Mouse (Mus musculus) stomach, embryonic 16.5 days (tissue): ENCODE data around the gene Cd207. TPM values are rescaled to one million over a fixed set of nuclear protein-coding genes. Genes with fewer than 3 reads are reported as not detected.

Experiments used
- ATAC-seq: fragments of 200-750 bp; cut with Nextera tagmentation; 2 replicates; pipeline ENCODE4 v1.8.0; 2017; ENCODE audit warnings: moderate number of reproducible peaks, moderate TSS enrichment; ENCODE audit not compliant: insufficient read depth, low FRiP score
- H3K27ac ChIP-seq: fragments of 300-500 bp; sonication (generic); 2 replicates; pipeline ENCODE4 v1.5.1; 2014; ENCODE audit warnings: low read length
- H3K27me3 ChIP-seq: fragments of 300-500 bp; sonication (generic); 2 replicates; pipeline ENCODE4 v1.6.1; 2014; ENCODE audit warnings: low read length, control low read depth, mixed read lengths; ENCODE audit not compliant: control insufficient read depth, insufficient read depth
- H3K36me3 ChIP-seq: fragments of 300-500 bp; sonication (generic); 2 replicates; pipeline ENCODE4 v1.6.1; 2014; ENCODE audit warnings: low read length; ENCODE audit not compliant: control insufficient read depth, insufficient read depth
- H3K4me1 ChIP-seq: fragments of 300-500 bp; sonication (generic); 2 replicates; pipeline ENCODE4 v1.6.1; 2014; ENCODE audit warnings: low read length, control low read depth, mixed read lengths; ENCODE audit not compliant: control insufficient read depth, insufficient read depth
- H3K4me2 ChIP-seq: fragments of 300-500 bp; sonication (generic); 2 replicates; pipeline ENCODE4 v1.6.1; 2014; ENCODE audit warnings: low read depth, low read length, mixed read lengths
- H3K4me3 ChIP-seq: fragments of 300-500 bp; sonication (generic); replicated peaks from 2 replicates; pipeline ENCODE4 v1.5.1; 2014; ENCODE audit warnings: mild to moderate bottlenecking, low read length
- H3K9ac ChIP-seq: fragments of 300-500 bp; sonication (generic); 2 replicates; pipeline ENCODE4 v1.6.1; 2014; ENCODE audit warnings: low read length
- H3K9me3 ChIP-seq: fragments of 300-500 bp; sonication (generic); replicated peaks from 2 replicates; pipeline ENCODE4 v1.6.1; 2016; ENCODE audit warnings: low read length, control low read depth; ENCODE audit not compliant: control insufficient read depth
- WGBS: fragments of 180-500 bp; shearing (Covaris S2); extraction: QIAGEN DNeasy Blood & Tissue Kit; methylation state at CpG from one replicate; pipeline ENCODE4 v1.1.7; 2014; 5-methylcytosine and 5-hydroxymethylcytosine counted together
- polyA plus RNA-seq: library from polyadenylated mRNA; unstranded; fragments of >200 nt; fragmentation: Nextera tagmentation; extraction: Ambion mirVana; gene quantifications from 2 replicates; pipeline ENCODE4 v1.2.1, GENCODE M21; 2015

The Cd207 gene
- polyA plus RNA-seq, 1 experiment from 2014 or later: 0.17 TPM

DNA sequence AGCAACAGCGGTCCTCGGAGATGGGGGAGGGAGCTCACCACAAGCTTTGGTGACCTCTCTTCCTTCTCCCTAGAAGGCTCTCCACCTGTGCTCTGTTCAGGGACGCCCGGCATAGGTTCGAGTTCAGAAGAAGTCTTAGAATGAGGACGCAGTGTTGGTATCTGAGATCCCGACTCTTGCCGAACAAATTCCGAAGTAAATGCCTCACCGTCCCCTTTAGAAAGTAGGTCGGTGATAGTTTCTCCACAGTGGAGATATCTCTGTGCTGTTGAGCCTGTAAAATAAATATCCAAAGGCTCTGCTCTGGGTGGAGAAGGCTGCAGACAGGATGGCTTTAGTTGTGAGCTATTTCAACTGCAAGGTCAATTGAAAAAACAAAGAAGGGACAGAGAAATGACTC, 23.3 kb upstream of the Cd207 start:
- Histone ChIP-seq H3K36me3 (no peaks in the 10 kb centered on the region), H3K4me1 (peaks cover 5% of the 10 kb centered on the region; the same call in 1 of the 2 replicates), H3K9ac (no peak overlapping the region), H3K4me2 (no peak overlapping the region), H3K27me3 (peaks cover 87% of the 10 kb centered on the region), H3K4me3 (no peak overlapping the region), H3K27ac (no peak overlapping the region), H3K9me3 (no peaks in the 10 kb centered on the region)
- ATAC-seq: no peak
- WGBS: 2% methylated on average over 11 of the region's 11 CpGs

- ATAC-seq: no peak
- WGBS: 8% methylated on average over 5 of the region's 5 CpGs
- H3K4me3 ChIP-seq: no peak overlapping the region
- H3K36me3 ChIP-seq: no peaks in the 10 kb centered on the region
- peaks cover 88% of the 10 kb centered on the region for H3K27me3 ChIP-seq
- no peaks in the 10 kb centered on the region for H3K9me3 ChIP-seq
- H3K4me1 ChIP-seq: peaks cover 5% of the 10 kb centered on the region; the same call in 1 of the 2 replicates
- H3K27ac ChIP-seq: no peak overlapping the region
- H3K4me2 ChIP-seq: no peak overlapping the region
- no peak overlapping the region for H3K9ac ChIP-seq
These were observed 22.3 kb upstream of the Cd207 start for GRCm38 (mm10) chr6:83699971-83700370.

GRCm38 (mm10) chr6:83697932-83698331, 20.3 kb upstream of the Cd207 start:
- Histone ChIP-seq H3K4me2 (no peak overlapping the region), H3K9me3 (no peaks in the 10 kb centered on the region), H3K27me3 (peaks cover 91% of the 10 kb centered on the region), H3K4me3 (no peak overlapping the region), H3K27ac (no peak overlapping the region), H3K4me1 (peaks cover 5% of the 10 kb centered on the region; the same call in 1 of the 2 replicates), H3K36me3 (no peaks in the 10 kb centered on the region), H3K9ac (no peak overlapping the region)
- WGBS: 4% methylated on average over 8 of the region's 8 CpGs
- ATAC-seq: no peak

GRCm38 (mm10) chr6:83696684-83697083, 19.0 kb upstream of the Cd207 start:
- no peaks in the 10 kb centered on the region for H3K4me1 ChIP-seq
- peaks cover 91% of the 10 kb centered on the region for H3K27me3 ChIP-seq
- no peak overlapping the region for H3K27ac ChIP-seq
- H3K4me2 ChIP-seq: no peak overlapping the region
- WGBS: 4% methylated on average over 7 of the region's 7 CpGs
- H3K9ac ChIP-seq: no peak overlapping the region
- ATAC-seq: no peak
- H3K36me3 ChIP-seq: no peaks in the 10 kb centered on the region
- H3K9me3 ChIP-seq: no peaks in the 10 kb centered on the region
- H3K4me3 ChIP-seq: no peak overlapping the region

GRCm38 (mm10) chr6:83695731-83696130, 18.1 kb upstream of the Cd207 start:
- Histone ChIP-seq H3K27ac (no peak overlapping the region), H3K9me3 (no peaks in the 10 kb centered on the region), H3K9ac (no peak overlapping the region), H3K36me3 (no peaks in the 10 kb centered on the region), H3K27me3 (peaks cover 92% of the 10 kb centered on the region), H3K4me1 (no peaks in the 10 kb centered on the region), H3K4me2 (no peak overlapping the region), H3K4me3 (no peak overlapping the region)
- ATAC-seq: no peak
- WGBS: 4% methylated on average over 3 of the region's 3 CpGs

- Histone ChIP-seq H3K9me3 (no peaks in the 10 kb centered on the region), H3K4me3 (no peak overlapping the region), H3K4me1 (no peaks in the 10 kb centered on the region), H3K27me3 (peaks cover 87% of the 10 kb centered on the region), H3K36me3 (no peaks in the 10 kb centered on the region), H3K27ac (no peak overlapping the region), H3K9ac (no peak overlapping the region), H3K4me2 (no peak overlapping the region)
- ATAC-seq: no peak
- 1% methylated on average over 9 of the region's 9 CpGs for WGBS
These were observed 16.2 kb upstream of the Cd207 start for GRCm38 (mm10) chr6:83693835-83694234.

DNA sequence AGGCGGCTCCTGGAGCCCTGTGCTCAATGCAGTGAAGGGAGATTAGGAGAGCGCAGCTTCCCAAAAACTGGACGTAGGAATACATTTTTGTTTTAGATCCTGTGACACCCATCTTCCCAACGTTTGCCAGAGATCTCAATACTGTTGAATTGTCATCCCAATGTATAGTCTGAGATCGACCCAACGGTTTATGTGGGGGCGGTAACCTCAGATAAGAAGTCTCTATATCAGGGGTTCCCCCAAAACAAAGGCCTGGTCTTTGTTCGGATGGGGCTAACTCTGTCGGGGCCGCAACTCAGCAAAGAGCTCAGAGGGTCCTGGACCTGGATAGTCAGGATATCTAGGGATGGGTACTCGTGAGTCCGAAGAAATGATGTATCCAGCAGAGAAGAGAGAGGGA, 15.3 kb upstream of the Cd207 start:
- Histone ChIP-seq H3K27ac (no peak overlapping the region), H3K9ac (no peak overlapping the region), H3K4me3 (no peak overlapping the region), H3K27me3 (peaks cover 78% of the 10 kb centered on the region), H3K4me1 (no peaks in the 10 kb centered on the region), H3K4me2 (no peak overlapping the region), H3K9me3 (no peaks in the 10 kb centered on the region), H3K36me3 (no peaks in the 10 kb centered on the region)
- WGBS: 3% methylated on average over 12 of the region's 12 CpGs
- ATAC-seq: no peak

- Histone ChIP-seq H3K27ac (no peak overlapping the region), H3K4me2 (no peak overlapping the region), H3K4me3 (no peak overlapping the region), H3K36me3 (no peaks in the 10 kb centered on the region), H3K9ac (no peak overlapping the region), H3K9me3 (no peaks in the 10 kb centered on the region), H3K27me3 (peaks cover 58% of the 10 kb centered on the region), H3K4me1 (no peaks in the 10 kb centered on the region)
- WGBS: 55% methylated on average over 2 of the region's 2 CpGs
- ATAC-seq: no peak
These were observed 13.3 kb upstream of the Cd207 start for GRCm38 (mm10) chr6:83690936-83691335.

- H3K4me2 ChIP-seq: no peak overlapping the region
- peaks cover 51% of the 10 kb centered on the region for H3K27me3 ChIP-seq
- no peaks in the 10 kb centered on the region for H3K9me3 ChIP-seq
- H3K4me1 ChIP-seq: no peaks in the 10 kb centered on the region
- WGBS: 25% methylated on average over 4 of the region's 5 CpGs
- ATAC-seq: no peak
- H3K9ac ChIP-seq: no peak overlapping the region
- no peaks in the 10 kb centered on the region for H3K36me3 ChIP-seq
- no peak overlapping the region for H3K27ac ChIP-seq
- no peak overlapping the region for H3K4me3 ChIP-seq
These were observed 12.6 kb upstream of the Cd207 start for GRCm38 (mm10) chr6:83690277-83690676.

- no peaks in the 10 kb centered on the region for H3K9me3 ChIP-seq
- peaks cover 42% of the 10 kb centered on the region for H3K27me3 ChIP-seq
- ATAC-seq: no peak
- no peaks in the 10 kb centered on the region for H3K4me1 ChIP-seq
- WGBS: 74% methylated on average over 4 of the region's 4 CpGs
- no peak overlapping the region for H3K9ac ChIP-seq
- H3K27ac ChIP-seq: no peak overlapping the region
- H3K36me3 ChIP-seq: no peaks in the 10 kb centered on the region
- H3K4me3 ChIP-seq: no peak overlapping the region
- no peak overlapping the region for H3K4me2 ChIP-seq
These were observed 11.7 kb upstream of the Cd207 start for GRCm38 (mm10) chr6:83689374-83689773.
